Mouse (Mus musculus) embryonic facial prominence, embryonic 12.5 days (tissue): ENCODE data around the gene Selenbp1. TPM values are rescaled to one million over a fixed set of nuclear protein-coding genes. Genes with fewer than 3 reads are reported as not detected.
"Not testable (repeated sequence)": the region's sequence is repeated elsewhere in the genome, so short reads cannot be mapped to it uniquely, and the experiment has no call there.

ENCODE experiments used
- ATAC-seq: fragments of 200-750 bp; cut with Nextera tagmentation; 2 replicates; pipeline ENCODE4 v1.8.0; 2017; ENCODE audit not compliant: insufficient number of reproducible peaks, insufficient read depth, low FRiP score, low TSS enrichment
- H3K27ac ChIP-seq: fragments of 300-500 bp; sonication (generic); 2 replicates; pipeline ENCODE4 v1.5.1; 2016; ENCODE audit warnings: mild to moderate bottlenecking
- H3K27me3 ChIP-seq: fragments of 300-500 bp; sonication (generic); 2 replicates; pipeline ENCODE4 v1.6.1; 2016; ENCODE audit warnings: mild to moderate bottlenecking, moderate library complexity
- H3K36me3 ChIP-seq: fragments of 300-500 bp; sonication (generic); 2 replicates; pipeline ENCODE4 v1.6.1; 2016; ENCODE audit warnings: mild to moderate bottlenecking
- H3K4me1 ChIP-seq: fragments of 300-500 bp; sonication (generic); 2 replicates; pipeline ENCODE4 v1.6.1; 2016
- H3K4me2 ChIP-seq: fragments of 300-500 bp; sonication (generic); replicated peaks from 2 replicates; pipeline ENCODE4 v1.6.1; 2016; ENCODE audit warnings: mild to moderate bottlenecking, moderate library complexity
- H3K4me3 ChIP-seq: fragments of 300-500 bp; sonication (generic); 2 replicates; pipeline ENCODE4 v1.5.1; 2016; ENCODE audit warnings: mild to moderate bottlenecking
- H3K9ac ChIP-seq: fragments of 300-500 bp; sonication (generic); 2 replicates; pipeline ENCODE4 v1.6.1; 2016; ENCODE audit warnings: mild to moderate bottlenecking, moderate library complexity
- H3K9me3 ChIP-seq: fragments of 300-500 bp; sonication (generic); 2 replicates; pipeline ENCODE4 v1.6.1; 2016; ENCODE audit warnings: mild to moderate bottlenecking, moderate library complexity
- WGBS: fragments of 180-500 bp; shearing (Covaris S2); methylation state at CpG from one replicate; pipeline ENCODE4 v1.1.7; 2016; 5-methylcytosine and 5-hydroxymethylcytosine counted together
- polyA plus RNA-seq: library from polyadenylated mRNA; unstranded; fragments of >200 nt; fragmentation: Nextera tagmentation; extraction: Ambion mirVana; gene quantifications from 2 replicates; pipeline ENCODE4 v1.2.1, GENCODE M21; 2016

Selenbp1 gene
- polyA plus RNA-seq, 1 experiment from 2014 or later = 18.8 TPM

- H3K9me3 ChIP-seq, H3K36me3 ChIP-seq, H3K27ac ChIP-seq, H3K4me1 ChIP-seq, H3K4me3 ChIP-seq, H3K4me2 ChIP-seq, ATAC-seq, H3K9ac ChIP-seq, H3K27me3 ChIP-seq: not testable (repeated sequence)
- WGBS = 88% methylated on average over 5 of the region's 5 CpGs
Measured at GRCm38 (mm10) chr3:94936147-94936546, 3.3 kb downstream of the Selenbp1 start.

GRCm38 (mm10) chr3:94937194-94937593 lies 4.3 kb downstream of the Selenbp1 start:
- not testable (repeated sequence) for H3K4me3 ChIP-seq, H3K36me3 ChIP-seq, H3K4me2 ChIP-seq, H3K9ac ChIP-seq, H3K9me3 ChIP-seq, H3K27ac ChIP-seq, ATAC-seq, H3K27me3 ChIP-seq, H3K4me1 ChIP-seq
- WGBS = 89% methylated on average over 7 of the region's 7 CpGs

- not testable (repeated sequence) for H3K9ac ChIP-seq, H3K27me3 ChIP-seq, H3K4me3 ChIP-seq, ATAC-seq, H3K27ac ChIP-seq, H3K4me2 ChIP-seq, H3K4me1 ChIP-seq, H3K9me3 ChIP-seq, H3K36me3 ChIP-seq
- WGBS = 60% methylated on average over 9 of the region's 9 CpGs
Measured at GRCm38 (mm10) chr3:94940033-94940432, 7.2 kb downstream of the Selenbp1 start.

GRCm38 (mm10) chr3:94942211-94942967 lies 9.5 kb downstream of the Selenbp1 start:
- not testable (repeated sequence) for ATAC-seq, H3K27ac ChIP-seq, H3K4me2 ChIP-seq, H3K4me1 ChIP-seq, H3K9ac ChIP-seq, H3K36me3 ChIP-seq, H3K27me3 ChIP-seq, H3K4me3 ChIP-seq, H3K9me3 ChIP-seq
- 77% methylated on average over 9 of the region's 9 CpGs for WGBS

GRCm38 (mm10) chr3:94943706-94944105 lies 10.8 kb downstream of the Selenbp1 start:
- ATAC-seq, H3K27ac ChIP-seq: not testable (repeated sequence)
- 19% methylated on average over 4 of the region's 4 CpGs for WGBS

GRCm38 (mm10) chr3:94948066-94948614 lies 15.3 kb downstream of the Selenbp1 start:
- H3K4me2 ChIP-seq = no peak overlapping the region
- H3K4me3 ChIP-seq = no peak overlapping the region
- ATAC-seq = no peak
- H3K27me3 ChIP-seq = no peaks in the 10 kb centered on the region
- H3K4me1 ChIP-seq = no peaks in the 10 kb centered on the region
- no peak overlapping the region for H3K9ac ChIP-seq
- H3K36me3 ChIP-seq = no peaks in the 10 kb centered on the region
- H3K9me3 ChIP-seq = no peaks in the 10 kb centered on the region
- WGBS = 71% methylated on average over 3 of the region's 3 CpGs
- no peak overlapping the region for H3K27ac ChIP-seq

More at GRCm38 (mm10) chr3:94943706-94944105, 10.8 kb downstream of the Selenbp1 start:
- not testable (repeated sequence) for H3K27me3 ChIP-seq, H3K4me2 ChIP-seq, H3K9me3 ChIP-seq, H3K36me3 ChIP-seq, H3K9ac ChIP-seq, H3K4me3 ChIP-seq, H3K4me1 ChIP-seq

- Histone ChIP-seq H3K27ac (no peak overlapping the region), H3K4me2 (no peak overlapping the region), H3K9me3 (no peaks in the 10 kb centered on the region), H3K27me3 (no peaks in the 10 kb centered on the region), H3K9ac (no peak overlapping the region), H3K36me3 (no peaks in the 10 kb centered on the region), H3K4me3 (no peak overlapping the region), H3K4me1 (no peaks in the 10 kb centered on the region)
- no peak for ATAC-seq
- WGBS = 83% methylated on average over 3 of the region's 3 CpGs
Measured at GRCm38 (mm10) chr3:94949645-94950044, 16.8 kb downstream of the Selenbp1 start.

GRCm38 (mm10) chr3:94952806-94953205 lies 19.9 kb downstream of the Selenbp1 start:
- H3K4me3 ChIP-seq = peak overlapping the region; percentile 69
- H3K9ac ChIP-seq = no peak overlapping the region
- peak overlapping the region; percentile 47 for H3K4me2 ChIP-seq
- H3K4me1 ChIP-seq = peaks cover 9% of the 10 kb centered on the region; the same call in 1 of the 2 replicates
- no peaks in the 10 kb centered on the region for H3K9me3 ChIP-seq
- H3K36me3 ChIP-seq = peaks cover 27% of the 10 kb centered on the region
- ATAC-seq = no peak
- no peaks in the 10 kb centered on the region for H3K27me3 ChIP-seq
- peak overlapping the region; percentile 95 for H3K27ac ChIP-seq
- WGBS = 41% methylated on average over 5 of the region's 5 CpGs

GRCm38 (mm10) chr3:94953384-94953763 lies 20.5 kb downstream of the Selenbp1 start:
- peak overlapping the region; percentile 95 for H3K27ac ChIP-seq
- H3K9me3 ChIP-seq = no peaks in the 10 kb centered on the region
- ATAC-seq = no peak
- H3K36me3 ChIP-seq = peaks cover 33% of the 10 kb centered on the region
- peak overlapping the region; percentile 79 for H3K9ac ChIP-seq
- peaks cover 9% of the 10 kb centered on the region; the same call in 1 of the 2 replicates for H3K4me1 ChIP-seq
- 14% methylated on average over 9 of the region's 9 CpGs for WGBS
- H3K27me3 ChIP-seq = no peaks in the 10 kb centered on the region
- H3K4me2 ChIP-seq = peak overlapping the region; percentile 47
- H3K4me3 ChIP-seq = peak overlapping the region; percentile 69

GRCm38 (mm10) chr3:94953764-94954616 lies 21.1 kb downstream of the Selenbp1 start, which contains the start of gene Rfx5:
TSS of gene Rfx5 (plus strand) at chr3:94954075.
- Histone ChIP-seq H3K27me3 (no peaks in the 10 kb centered on the region), H3K27ac (peak within 1 kb of the TSS; percentile 95), H3K36me3 (peaks cover 39% of the 10 kb centered on the region), H3K4me1 (peaks cover 9% of the 10 kb centered on the region; the same call in 1 of the 2 replicates), H3K4me2 (peak within 1 kb of the TSS; percentile 47), H3K9ac (peak within 1 kb of the TSS; percentile 79), H3K9me3 (no peaks in the 10 kb centered on the region), H3K4me3 (peak within 1 kb of the TSS; percentile 69)
- under 1% methylated on average over 50 of the region's 50 CpGs for WGBS
- peak; percentile 95 for ATAC-seq

GRCm38 (mm10) chr3:94958295-94958694 lies 25.4 kb downstream of the Selenbp1 start:
- 90% methylated on average over 8 of the region's 8 CpGs for WGBS
- peaks cover 9% of the 10 kb centered on the region; the same call in 1 of the 2 replicates for H3K4me1 ChIP-seq
- no peak overlapping the region for H3K9ac ChIP-seq
- H3K36me3 ChIP-seq = peaks cover 45% of the 10 kb centered on the region
- ATAC-seq = no peak
- H3K4me2 ChIP-seq = no peak overlapping the region
- no peaks in the 10 kb centered on the region for H3K9me3 ChIP-seq
- no peak overlapping the region for H3K4me3 ChIP-seq
- no peaks in the 10 kb centered on the region for H3K27me3 ChIP-seq
- no peak overlapping the region for H3K27ac ChIP-seq
